Mouse (Mus musculus) cerebellum, adult 2 months (tissue): ENCODE measurements around the gene Plxna4. TPM values are rescaled to one million over a fixed set of nuclear protein-coding genes. Genes with fewer than 3 reads are reported as not detected.
A peak's percentile ranks its signal among the peaks of the same experiment; 100 is the strongest.
"Not testable (repeated sequence)": the region's sequence is repeated elsewhere in the genome, so short reads cannot be mapped to it uniquely, and the experiment has no call there.

Experiments used
- DNase-seq, 2 experiments: peaks; one replicate each; pipeline ENCODE4 v3.0.0; 2021
- H3K27ac ChIP-seq: fragments of 200-500 bp; 2 replicates; pipeline ENCODE4 v1.5.1; 2012; ENCODE audit warnings: low read length, control low read depth, inconsistent platforms; ENCODE audit not compliant: insufficient read depth
- H3K27me3 ChIP-seq: fragments of 200-500 bp; 2 replicates; pipeline ENCODE4 v1.6.1; 2012; ENCODE audit warnings: inconsistent platforms, mild to moderate bottlenecking, low read length, moderate library complexity; ENCODE audit not compliant: control insufficient read depth, insufficient read depth
- H3K4me1 ChIP-seq: fragments of 200-500 bp; 2 replicates; pipeline ENCODE4 v1.6.1; 2011; ENCODE audit warnings: low read length; ENCODE audit not compliant: control insufficient read depth, insufficient read depth
- H3K4me3 ChIP-seq: fragments of 200-500 bp; replicated peaks from 2 replicates; pipeline ENCODE3; 2011; ENCODE audit warnings: mild to moderate bottlenecking, low read depth, low read length, control low read depth; ENCODE audit not compliant: insufficient read depth
- CTCF ChIP-seq: fragments of 200-500 bp; IDR thresholded peaks from 2 replicates; pipeline ENCODE4 v1.5.1; 2011; ENCODE audit warnings: low read depth, mild to moderate bottlenecking, control low read depth, low read length, moderate library complexity, borderline replicate concordance; ENCODE audit not compliant: insufficient read depth
- POLR2A ChIP-seq: fragments of 200-500 bp; IDR thresholded peaks from 2 replicates; pipeline ENCODE4 v1.6.1; 2011; ENCODE audit warnings: low read length, control low read depth, borderline replicate concordance; ENCODE audit not compliant: insufficient read depth
- WGBS: fragments of 180-500 bp; shearing (Covaris S2); methylation state at CpG from one replicate; pipeline ENCODE4 v1.1.7; 2018; 5-methylcytosine and 5-hydroxymethylcytosine counted together
- polyA plus RNA-seq: library from polyadenylated mRNA; depleted of rRNA; stranded (reverse); fragments of >200 nt; gene quantifications from 2 replicates; pipeline ENCODE4 v1.2.3, GENCODE M21; 2012

Plxna4 gene
- polyA plus RNA-seq, 1 experiment: 15.6 TPM

GRCm38 (mm10) chr6:32510924-32511323, 77.1 kb downstream of the Plxna4 start:
- Histone ChIP-seq H3K27ac (no peak overlapping the region), H3K4me3 (no peak overlapping the region), H3K27me3 (no peaks in the 10 kb centered on the region), H3K4me1 (peaks cover 13% of the 10 kb centered on the region)
- TF ChIP-seq CTCF: no peak
- TF ChIP-seq POLR2A: no peak
- DNase-seq: peak; percentile 49 to 69
- 27% methylated on average over 7 of the region's 7 CpGs for WGBS

- Histone ChIP-seq H3K27ac (no peak overlapping the region), H3K27me3 (no peaks in the 10 kb centered on the region), H3K4me1 (peaks cover 13% of the 10 kb centered on the region), H3K4me3 (no peak overlapping the region)
- TF ChIP-seq CTCF (no peak), POLR2A (no peak)
- WGBS: 55% methylated on average over 1 of the region's 1 CpGs
- DNase-seq: no peak
Measured at GRCm38 (mm10) chr6:32510491-32510890, 77.5 kb downstream of the Plxna4 start.

GRCm38 (mm10) chr6:32509046-32509445, 78.9 kb downstream of the Plxna4 start:
- H3K27ac ChIP-seq: no peak overlapping the region
- no peaks in the 10 kb centered on the region for H3K27me3 ChIP-seq
- no peak for DNase-seq
- TF ChIP-seq POLR2A (no peak), CTCF (no peak)
- WGBS: 82% methylated on average over 9 of the region's 9 CpGs
- H3K4me1 ChIP-seq: peaks cover 13% of the 10 kb centered on the region
- H3K4me3 ChIP-seq: no peak overlapping the region

- TF ChIP-seq POLR2A (no peak), CTCF (no peak)
- no peak for DNase-seq
- Histone ChIP-seq H3K4me1 (no peaks in the 10 kb centered on the region), H3K27ac (no peak overlapping the region), H3K4me3 (no peak overlapping the region), H3K27me3 (no peaks in the 10 kb centered on the region; the same call in 1 of the 2 replicates)
- 82% methylated on average over 5 of the region's 5 CpGs for WGBS
Measured at GRCm38 (mm10) chr6:32504963-32505362, 83.0 kb downstream of the Plxna4 start.

GRCm38 (mm10) chr6:32501186-32501585, 86.8 kb downstream of the Plxna4 start:
- H3K4me1 ChIP-seq, H3K4me3 ChIP-seq, H3K27ac ChIP-seq, H3K27me3 ChIP-seq, DNase-seq: not testable (repeated sequence)
- 98% methylated on average over 1 of the region's 1 CpGs for WGBS

- DNase-seq: no peak
- Histone ChIP-seq H3K4me3 (no peak overlapping the region), H3K4me1 (peaks cover 13% of the 10 kb centered on the region), H3K27me3 (no peaks in the 10 kb centered on the region; the same call in 1 of the 2 replicates), H3K27ac (no peak overlapping the region)
- TF ChIP-seq CTCF (no peak), POLR2A (no peak)
- WGBS: 92% methylated on average over 5 of the region's 5 CpGs
Measured at GRCm38 (mm10) chr6:32498106-32498505, 89.9 kb downstream of the Plxna4 start.

- DNase-seq: peak; percentile 90 to 98
- WGBS: 10% methylated on average over 4 of the region's 4 CpGs
- Histone ChIP-seq H3K4me3 (no peak overlapping the region), H3K27me3 (no peaks in the 10 kb centered on the region), H3K4me1 (peaks cover 13% of the 10 kb centered on the region), H3K27ac (no peak overlapping the region)
- TF ChIP-seq CTCF (no peak), POLR2A (no peak)
Measured at GRCm38 (mm10) chr6:32496109-32496508, 91.9 kb downstream of the Plxna4 start.

GRCm38 (mm10) chr6:32495532-32495931, 92.5 kb downstream of the Plxna4 start:
- DNase-seq: no peak
- Histone ChIP-seq H3K27me3 (no peaks in the 10 kb centered on the region), H3K4me1 (peaks cover 13% of the 10 kb centered on the region), H3K4me3 (no peak overlapping the region), H3K27ac (no peak overlapping the region)
- TF ChIP-seq POLR2A (no peak), CTCF (no peak)
- WGBS: 70% methylated on average over 2 of the region's 2 CpGs
